ENCODE assay signal across 8 mouse cellular contexts in the genomic region with DNA sequence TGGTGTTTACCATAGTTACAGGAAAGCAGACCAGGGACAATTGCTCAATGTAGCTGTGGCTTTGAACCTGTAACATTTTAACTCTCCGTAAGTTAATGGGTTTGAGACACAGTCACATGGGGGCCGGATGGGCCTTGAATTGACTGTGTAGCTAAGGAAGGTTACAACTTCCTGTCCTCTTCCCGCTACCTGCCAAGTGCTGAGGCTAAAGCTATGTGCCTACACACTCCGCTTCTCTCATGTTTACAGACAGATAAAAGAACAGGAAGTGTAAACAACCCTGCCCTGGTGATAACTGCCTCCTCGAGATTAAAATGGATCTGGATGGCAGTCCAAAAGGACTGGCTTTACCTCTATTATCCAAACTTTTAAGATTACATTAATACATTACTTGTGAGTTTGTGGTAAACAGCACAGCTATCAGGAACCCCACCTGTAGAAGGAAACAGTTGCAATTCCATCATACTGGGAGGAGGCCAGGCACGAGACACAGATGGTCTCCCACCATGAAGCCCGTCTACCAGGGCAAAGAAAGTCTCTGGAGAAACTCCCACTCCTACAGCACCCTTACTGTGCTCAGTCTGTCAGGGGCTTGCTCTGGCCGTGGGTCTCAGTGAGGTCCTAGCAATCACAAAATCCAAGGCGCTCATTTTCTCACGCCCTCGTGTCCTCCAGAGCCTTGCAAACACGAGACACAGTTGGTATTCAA. TPM values are rescaled to one million over a fixed set of nuclear protein-coding genes. Genes with fewer than 3 reads are reported as not detected.
A peak's percentile ranks its signal among the peaks of the same experiment; 100 is the strongest.
DNase-seq lines count a peak whose midpoint lies in the region; ATAC-seq and TF ChIP-seq lines count a peak whose summit lies in the region.

No protein-coding gene starts in this region.

- no peak overlapping the region for H3K9ac ChIP-seq in midbrain, embryonic 12.5 days (replicated peaks)
- no peak overlapping the region for H3K9ac ChIP-seq in midbrain, embryonic 13.5 days (replicated peaks)
- H3K9ac ChIP-seq in stomach, postnatal 0 days (ENCODE audit: low read length): no peak overlapping the region

- H3K27me3 ChIP-seq in midbrain, embryonic 12.5 days: no peaks in the 10 kb centered on the region
- no peaks in the 10 kb centered on the region for H3K27me3 ChIP-seq in midbrain, embryonic 13.5 days
- no peaks in the 10 kb centered on the region for H3K27me3 ChIP-seq in stomach, postnatal 0 days (ENCODE audit: control insufficient read depth, insufficient read depth, low read length)

- DNase-seq in CD4-positive, CD25-positive, alpha-beta regulatory T cell, adult 2 months (ENCODE audit: low read depth, low spot score): peak; percentile 20
- peak; percentile 27 to 48 for DNase-seq in kidney, postnatal 25 days
- DNase-seq in stomach, postnatal 0 days (ENCODE audit: low spot score): no peak
- DNase-seq in thymus, postnatal 36 days: no peak
- no peak for DNase-seq in MN1 (ENCODE audit: low spot score)

- H3K27ac ChIP-seq in midbrain, embryonic 12.5 days (replicated peaks): no peak overlapping the region
- no peak overlapping the region for H3K27ac ChIP-seq in midbrain, embryonic 13.5 days
- no peak overlapping the region for H3K27ac ChIP-seq in stomach, postnatal 0 days (replicated peaks)

- H3K4me2 ChIP-seq in midbrain, embryonic 12.5 days (replicated peaks): peak overlapping the region; percentile 5; the same call in 1 of the 2 replicates
- no peak overlapping the region for H3K4me2 ChIP-seq in midbrain, embryonic 13.5 days (replicated peaks)
- no peak overlapping the region for H3K4me2 ChIP-seq in stomach, postnatal 0 days (replicated peaks; ENCODE audit: low read depth)

- WGBS in midbrain, embryonic 12.5 days: 47% methylated on average over 12 of the region's 12 CpGs
- WGBS in midbrain, embryonic 13.5 days: 50% methylated on average over 12 of the region's 12 CpGs
- 40% methylated on average over 12 of the region's 12 CpGs for WGBS in stomach, postnatal 0 days

- TF ChIP-seq EP300 in stomach, postnatal 0 days (optimal IDR thresholded peaks at IDR 0.05): no peak

- H3K36me3 ChIP-seq in midbrain, embryonic 12.5 days: no peaks in the 10 kb centered on the region
- H3K36me3 ChIP-seq in midbrain, embryonic 13.5 days: no peaks in the 10 kb centered on the region
- H3K36me3 ChIP-seq in stomach, postnatal 0 days (ENCODE audit: control insufficient read depth, insufficient read depth, low read length): no peaks in the 10 kb centered on the region

- no peak for ATAC-seq in CD4-positive, CD25-positive, alpha-beta regulatory T cell, adult 4 months
- ATAC-seq in midbrain, embryonic 12.5 days (ENCODE audit: low FRiP score, low read depth): no peak
- ATAC-seq in midbrain, embryonic 13.5 days: no peak
- peak; percentile 35; the same call in 1 of the 2 replicates for ATAC-seq in stomach, postnatal 0 days (ENCODE audit: low FRiP score, low TSS enrichment)

- H3K4me1 ChIP-seq in midbrain, embryonic 12.5 days: peaks cover 11% of the 10 kb centered on the region; the same call in 1 of the 2 replicates
- peaks cover 10% of the 10 kb centered on the region for H3K4me1 ChIP-seq in midbrain, embryonic 13.5 days (replicated peaks)
- H3K4me1 ChIP-seq in stomach, postnatal 0 days (replicated peaks; ENCODE audit: control insufficient read depth, insufficient read depth): 0 out of 2 replicates have a peak, but pooled peaks cover 3% of the 10 kb centered on the region

- no peak for TF ChIP-seq CTCF in stomach, postnatal 0 days (IDR thresholded peaks at IDR 0.05; ENCODE audit: low read depth)

- no peak overlapping the region for H3K4me3 ChIP-seq in midbrain, embryonic 12.5 days
- H3K4me3 ChIP-seq in midbrain, embryonic 13.5 days (replicated peaks): no peak overlapping the region
- H3K4me3 ChIP-seq in stomach, postnatal 0 days (ENCODE audit: low read depth, low read length): no peak overlapping the region

- H3K9me3 ChIP-seq in midbrain, embryonic 12.5 days: no peaks in the 10 kb centered on the region
- no peaks in the 10 kb centered on the region for H3K9me3 ChIP-seq in midbrain, embryonic 13.5 days
- no peaks in the 10 kb centered on the region for H3K9me3 ChIP-seq in stomach, postnatal 0 days (ENCODE audit: control insufficient read depth, low read length)

RNA-seq across cellular contexts. Expression of gene Sgk1, which starts 54.7 kb away (rescaled TPM):
- 10 to 100 TPM; 22.2 to 26.6 TPM for polyA plus RNA-seq in CD4-positive, CD25-positive, alpha-beta regulatory T cell, adult 4 months (2017; shearing (Covaris generic))
- polyA plus RNA-seq in midbrain, embryonic 12.5 days (2016; fragmentation: Nextera tagmentation; extraction: Ambion mirVana): 25.4 and 28.2 TPM in 2 replicates
- polyA plus RNA-seq in midbrain, embryonic 13.5 days (2015; fragmentation: Nextera tagmentation; extraction: Ambion mirVana): 35.9 and 36.7 TPM in 2 replicates
- 60.0 and 73.1 TPM in 2 replicates for polyA plus RNA-seq in stomach, postnatal 0 days (2015; fragmentation: Nextera tagmentation; extraction: Ambion mirVana)

Comparison
In these comparisons a context has a peak if more than half of its experiments do, and no peak if none do; other contexts are left out.
1. DNase-seq: peak in CD4-positive, CD25-positive, alpha-beta regulatory T cell, adult 2 months (single experiment) and kidney, postnatal 25 days (2 of 2); none in stomach, postnatal 0 days (single experiment), thymus, postnatal 36 days (0 of 2) and MN1 (single experiment).